Mouse (Mus musculus): ENCODE results near the gene Tex30.

Gene Tex30

DNA sequence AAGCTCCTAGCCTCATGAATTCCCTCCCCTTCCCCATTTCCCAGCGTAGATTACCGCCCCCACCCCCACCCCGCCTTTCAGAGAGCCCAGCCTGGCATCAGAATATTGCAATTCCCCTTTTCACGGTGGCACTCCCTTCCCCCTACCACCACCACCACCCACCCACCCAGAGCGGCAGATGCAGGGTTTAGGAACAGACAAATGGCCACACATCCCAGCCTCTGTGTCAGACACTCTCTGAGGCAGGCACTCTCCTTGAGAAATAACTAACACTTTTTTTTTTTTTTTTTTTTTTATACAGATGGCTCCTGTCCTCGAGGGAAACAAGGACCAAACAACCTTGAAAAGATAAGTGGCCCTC lies 59.7 kb downstream of the Tex30 start:
- no peak for DNase-seq (ENCODE audit: low read depth, low spot score)

DNA sequence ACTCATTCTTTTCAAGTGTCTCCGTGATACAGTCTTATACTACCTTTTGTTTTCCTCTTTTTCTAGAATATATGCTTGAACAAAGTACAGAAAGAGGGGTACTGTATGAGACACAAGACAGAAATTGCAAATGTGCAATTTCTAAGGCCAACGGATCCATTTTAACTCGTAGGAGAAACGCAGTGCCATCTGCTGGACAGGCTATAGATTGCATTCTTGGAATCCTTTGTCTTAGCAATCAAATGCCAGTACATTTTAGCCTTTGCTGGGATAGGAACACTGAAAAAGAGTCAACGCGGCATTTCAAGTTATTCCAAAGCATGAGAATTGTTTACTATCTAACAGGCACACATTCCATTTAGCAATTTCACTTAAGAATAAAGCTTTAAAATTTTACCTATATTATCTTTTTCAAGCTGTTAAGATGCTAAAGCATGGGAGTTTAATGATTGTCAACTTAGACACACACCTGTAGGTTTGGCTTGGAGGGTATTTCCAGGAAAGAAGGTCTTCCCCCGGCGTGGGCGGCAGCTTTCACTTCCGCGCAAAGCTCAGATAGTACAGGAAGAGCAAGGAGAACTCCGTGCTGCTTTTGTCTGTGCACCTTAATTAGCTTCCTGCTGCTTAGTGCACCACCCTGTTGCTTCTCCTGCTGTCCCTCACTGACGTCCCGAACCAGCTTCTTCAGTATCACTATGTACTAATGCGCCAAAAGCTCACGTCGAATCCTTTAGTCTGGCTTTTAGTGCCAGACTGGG lies 60.3 kb downstream of the Tex30 start:
- DNase-seq (ENCODE audit: low read depth, low spot score): peak; percentile 82
